Mouse (Mus musculus): ENCODE measurements around the gene Gm19668.
"Not testable (repeated sequence)": the region's sequence is repeated elsewhere in the genome, so short reads cannot be mapped to it uniquely, and the experiment has no call there.

Gene Gm19668

DNA sequence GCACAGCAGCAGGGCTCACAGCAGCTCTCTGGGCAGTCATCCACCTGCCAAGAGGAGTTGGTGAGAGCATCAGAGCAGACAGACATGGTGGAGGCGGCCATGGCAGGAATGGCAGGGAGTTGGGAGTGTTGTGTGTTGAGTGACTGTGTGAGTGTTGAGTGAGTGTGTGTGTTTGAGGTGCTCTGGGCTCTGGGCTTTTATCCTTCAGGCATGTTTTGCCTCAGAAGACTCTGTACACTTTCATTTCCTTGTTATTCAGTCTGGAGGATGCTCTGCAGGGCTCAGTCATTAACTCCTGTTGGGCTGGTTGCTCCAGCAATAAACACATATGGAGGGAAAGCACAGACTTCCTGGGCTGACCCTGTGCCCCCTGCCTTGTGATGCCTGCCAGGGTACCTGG lies 27.7 kb downstream of the Gm19668 start, which contains the start of gene Gm3238:
Gm3238 (minus strand) TSS at position 101 of the 400 bp plus-strand sequence.
- not testable (repeated sequence) for DNase-seq (ENCODE audit: low spot score in 2 of 2)

DNA sequence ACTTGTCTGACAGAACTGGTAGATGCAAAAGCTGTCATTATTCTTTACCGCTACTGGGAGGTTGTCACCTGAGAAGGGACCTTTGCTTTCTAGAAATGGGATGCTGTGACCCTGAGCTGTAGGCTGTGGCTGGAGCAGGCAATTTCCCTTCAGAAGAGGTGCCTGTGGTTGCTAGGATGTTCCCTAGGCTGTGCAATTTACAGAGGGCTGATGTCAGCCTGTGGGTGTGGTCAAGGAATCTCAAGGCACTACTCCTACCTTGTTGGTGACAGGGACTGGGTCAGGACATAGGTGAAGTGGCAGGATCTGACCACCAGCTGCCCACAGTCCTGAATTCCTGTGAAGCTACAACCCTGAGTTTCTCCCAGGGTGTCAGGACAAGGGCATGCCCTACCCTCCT lies 29.2 kb downstream of the Gm19668 start:
- DNase-seq (ENCODE audit: low spot score in 2 of 2) = no peak

DNA sequence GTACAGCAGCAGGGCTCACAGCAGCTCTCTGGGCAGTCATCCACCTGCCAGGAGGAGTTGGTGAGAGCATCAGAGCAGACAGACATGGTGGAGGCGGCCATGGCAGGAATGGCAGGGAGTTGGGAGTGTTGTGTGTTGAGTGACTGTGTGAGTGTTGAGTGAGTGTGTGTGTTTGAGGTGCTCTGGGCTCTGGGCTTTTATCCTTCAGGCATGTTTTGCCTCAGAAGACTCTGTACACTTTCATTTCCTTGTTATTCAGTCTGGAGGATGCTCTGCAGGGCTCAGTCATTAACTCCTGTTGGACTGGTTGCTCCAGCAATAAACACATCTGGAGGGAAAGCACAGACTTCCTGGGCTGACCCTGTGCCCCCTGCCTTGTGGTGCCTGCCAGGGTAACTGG lies 39.4 kb downstream of the Gm19668 start, which contains the start of gene Gm3233:
Gm3233 (minus strand) TSS at position 101 of the 400 bp plus-strand sequence.
- DNase-seq (ENCODE audit: low spot score in 2 of 2) = not testable (repeated sequence)

DNA sequence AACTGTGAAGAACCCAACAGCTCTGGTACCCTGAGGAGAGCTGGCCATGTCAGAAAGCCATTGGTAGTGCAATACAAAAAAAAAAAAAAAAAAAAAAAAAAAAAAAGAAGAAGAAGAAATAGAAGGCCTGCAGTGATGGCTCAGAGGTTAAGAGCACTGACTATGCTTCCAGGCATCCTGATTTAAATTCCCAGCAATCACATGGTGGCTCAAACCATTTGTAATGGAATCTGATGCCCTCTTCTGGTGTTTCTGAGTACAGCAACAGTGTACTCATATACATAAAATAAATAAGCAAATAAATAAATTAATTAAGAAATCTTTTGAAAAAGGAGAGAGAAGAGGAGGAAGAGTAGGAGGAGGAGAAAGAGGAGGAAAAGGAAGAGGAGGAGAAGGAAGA lies 45.5 kb downstream of the Gm19668 start:
- DNase-seq (ENCODE audit: low spot score in 2 of 2) = no peak

DNA sequence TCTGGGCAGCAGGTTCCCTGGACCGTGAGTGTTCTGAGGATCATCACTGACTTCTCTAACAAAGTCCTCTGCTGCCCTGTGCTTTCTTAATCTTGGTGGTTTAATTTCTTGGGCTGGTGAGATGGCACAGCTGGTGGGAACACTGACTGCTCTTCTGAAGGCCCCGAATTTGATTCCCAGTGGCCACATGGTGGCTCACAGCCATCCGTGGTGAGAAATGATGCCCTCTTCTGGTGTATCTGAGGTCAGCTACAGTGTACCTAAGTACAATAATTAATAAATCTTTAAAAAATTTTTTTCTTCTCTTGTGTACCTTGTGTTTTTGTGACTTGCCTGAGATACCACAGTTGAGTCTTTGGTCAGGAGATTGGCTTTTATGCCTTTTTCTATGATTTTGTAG lies 46.6 kb downstream of the Gm19668 start:
- DNase-seq (ENCODE audit: low spot score in 2 of 2) = not testable (repeated sequence)

DNA sequence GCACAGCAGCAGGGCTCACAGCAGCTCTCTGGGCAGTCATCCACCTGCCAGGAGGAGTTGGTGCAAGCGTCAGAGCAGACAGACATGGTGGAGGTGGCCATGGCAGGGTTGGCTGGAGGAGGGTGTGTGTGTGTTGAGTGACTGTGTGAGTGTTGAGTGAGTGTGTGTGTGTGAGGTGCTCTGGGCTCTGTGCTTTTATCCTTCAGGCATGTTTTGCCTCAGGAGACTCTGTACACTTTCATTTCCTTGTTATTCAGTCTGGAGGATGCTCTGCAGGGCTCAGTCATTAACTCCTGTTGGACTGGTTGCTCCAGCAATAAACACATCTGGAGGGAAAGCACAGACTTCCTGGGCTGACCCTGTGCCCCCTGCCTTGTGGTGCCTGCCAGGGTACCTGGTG lies 47.7 kb downstream of the Gm19668 start, which contains the start of gene Gm9736:
Gm9736 (minus strand) TSS at position 101 of the 400 bp plus-strand sequence.
- DNase-seq (ENCODE audit: low spot score in 2 of 2) = not testable (repeated sequence)

DNA sequence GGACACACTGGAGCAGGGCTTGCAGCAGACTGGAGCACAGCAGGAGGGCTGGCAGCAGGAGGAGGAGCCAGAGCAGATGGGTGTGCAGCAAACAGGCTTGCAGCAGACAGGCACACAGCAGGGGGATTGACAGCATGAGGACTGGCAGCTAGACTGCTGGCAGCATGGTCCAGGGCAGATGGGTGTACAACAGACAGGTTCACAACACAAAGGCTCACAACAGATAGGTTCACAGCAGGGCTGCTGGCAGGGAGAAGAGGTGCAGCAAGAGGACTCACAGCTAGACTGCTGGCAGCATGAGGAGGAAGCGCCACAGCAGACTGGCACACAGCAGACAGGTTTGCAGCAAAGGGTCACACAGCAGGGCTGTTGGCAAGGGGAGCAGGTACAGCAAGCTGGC lies 48.2 kb downstream of the Gm19668 start:
- not testable (repeated sequence) for DNase-seq (ENCODE audit: low spot score in 2 of 2)

Measured in right cerebral cortex, postnatal 10 days (tissue).